Mouse (Mus musculus): ENCODE measurements around the gene Adh4. TPM values are rescaled to one million over a fixed set of nuclear protein-coding genes. Genes with fewer than 3 reads are reported as not detected.

Adh4 gene
- polyA plus RNA-seq, 1 experiment from 2014 or later: not detected

GRCm38 (mm10) chr3:138471066-138471465 lies 55.8 kb downstream of the Adh4 start:
- 90% methylated on average over 3 of the region's 3 CpGs for whole genome bisulfite sequencing
- Histone ChIP-seq H3K9me3 (ENCODE audit: control insufficient read depth, low read depth, low read length) (no peaks in the 10 kb centered on the region), H3K36me3 (ENCODE audit: control insufficient read depth, insufficient read depth, low read length) (peaks cover 39% of the 10 kb centered on the region), H3K4me1 (ENCODE audit: control insufficient read depth, insufficient read depth, low read length) (no peaks in the 10 kb centered on the region), H3K4me3 (ENCODE audit: low read depth, low read length) (no peak overlapping the region), H3K4me2 (replicated peaks; ENCODE audit: low read depth, low read length) (no peak overlapping the region), H3K27ac (ENCODE audit: low read length) (no peak overlapping the region), H3K9ac (replicated peaks; ENCODE audit: low read depth, low read length) (no peak overlapping the region), H3K27me3 (ENCODE audit: control insufficient read depth, insufficient read depth, low read length) (no peaks in the 10 kb centered on the region)
- ATAC-seq (ENCODE audit: insufficient number of reproducible peaks, insufficient read depth, low FRiP score, low read depth): no peak

- Histone ChIP-seq H3K27me3 (ENCODE audit: control insufficient read depth, insufficient read depth, low read length) (no peaks in the 10 kb centered on the region), H3K36me3 (ENCODE audit: control insufficient read depth, insufficient read depth, low read length) (peaks cover 12% of the 10 kb centered on the region)
- ATAC-seq (ENCODE audit: insufficient number of reproducible peaks, insufficient read depth, low FRiP score, low read depth): no peak
Measured at GRCm38 (mm10) chr3:138479489-138479888, 64.2 kb downstream of the Adh4 start.

More at GRCm38 (mm10) chr3:138479489-138479888, 64.2 kb downstream of the Adh4 start:
- Histone ChIP-seq H3K4me2 (replicated peaks; ENCODE audit: low read depth, low read length) (no peak overlapping the region), H3K4me3 (ENCODE audit: low read depth, low read length) (no peak overlapping the region), H3K4me1 (ENCODE audit: control insufficient read depth, insufficient read depth, low read length) (no peaks in the 10 kb centered on the region), H3K9ac (replicated peaks; ENCODE audit: low read depth, low read length) (no peak overlapping the region), H3K27ac (ENCODE audit: low read length) (no peak overlapping the region), H3K9me3 (ENCODE audit: control insufficient read depth, low read depth, low read length) (no peaks in the 10 kb centered on the region)
- WGBS: 92% methylated on average over 8 of the region's 8 CpGs

Other genes starting within 250 kb of the Adh4 start
- 0.38 and 0.80 TPM in 2 replicates for gene 4930579F01Rik, start 221.6 kb upstream of the Adh4 start, polyA plus RNA-seq (2014; fragmentation: Nextera tagmentation; extraction: Ambion mirVana)
- 0.24 and 0.41 TPM in 2 replicates for gene Adh7, start 197.7 kb upstream of the Adh4 start, polyA plus RNA-seq (2014; fragmentation: Nextera tagmentation; extraction: Ambion mirVana)
- 9.9 and 13.8 TPM in 2 replicates for gene Adh1, start 154.5 kb upstream of the Adh4 start, polyA plus RNA-seq (2014; fragmentation: Nextera tagmentation; extraction: Ambion mirVana)
- not detected in 2 replicates for gene Adh6a, start 102.2 kb upstream of the Adh4 start, polyA plus RNA-seq (2014; fragmentation: Nextera tagmentation; extraction: Ambion mirVana)
- not detected in 2 replicates for gene Adh6b, start 73.7 kb upstream of the Adh4 start, polyA plus RNA-seq (2014; fragmentation: Nextera tagmentation; extraction: Ambion mirVana)
- 191 and 206 TPM in 2 replicates for gene Adh5, start 27.6 kb downstream of the Adh4 start, polyA plus RNA-seq (2014; fragmentation: Nextera tagmentation; extraction: Ambion mirVana)
- 59.6 and 66.2 TPM in 2 replicates for gene Metap1, start 74.0 kb downstream of the Adh4 start, polyA plus RNA-seq (2014; fragmentation: Nextera tagmentation; extraction: Ambion mirVana)
- 343 and 347 TPM in 2 replicates for gene Eif4e, start 110.7 kb downstream of the Adh4 start, polyA plus RNA-seq (2014; fragmentation: Nextera tagmentation; extraction: Ambion mirVana)

Data from stomach, embryonic 14.5 days (tissue).